Mouse (Mus musculus): ENCODE measurements around the gene Ap3m1.
A peak's percentile ranks its signal among the peaks of the same experiment; 100 is the strongest.

Ap3m1 gene

GRCm38 (mm10) chr14:21073981-21074380 lies 21.7 kb upstream of the Ap3m1 start:
- no peak for DNase-seq (ENCODE audit: low read depth, low spot score)

- DNase-seq (ENCODE audit: low read depth, low spot score), result no peak
These were observed 17.3 kb upstream of the Ap3m1 start for GRCm38 (mm10) chr14:21069594-21069993.

GRCm38 (mm10) chr14:21065490-21066162 lies 13.3 kb upstream of the Ap3m1 start:
- DNase-seq (ENCODE audit: low read depth, low spot score), result peak; percentile 72

GRCm38 (mm10) chr14:21064321-21064720 lies 12.0 kb upstream of the Ap3m1 start:
- no peak for DNase-seq (ENCODE audit: low read depth, low spot score)

GRCm38 (mm10) chr14:21062766-21063513 lies 10.6 kb upstream of the Ap3m1 start:
- no peak for DNase-seq (ENCODE audit: low read depth, low spot score)

GRCm38 (mm10) chr14:21058972-21059371 lies 6.7 kb upstream of the Ap3m1 start:
- no peak for DNase-seq (ENCODE audit: low read depth, low spot score)

GRCm38 (mm10) chr14:21053586-21053985 lies 1.3 kb upstream of the Ap3m1 start:
- DNase-seq (ENCODE audit: low read depth, low spot score), result no peak

- no peak for DNase-seq (ENCODE audit: low read depth, low spot score)
These were observed 843 bp upstream of the Ap3m1 start for GRCm38 (mm10) chr14:21053151-21053550.

- peak; percentile 81 for DNase-seq (ENCODE audit: low read depth, low spot score)
These were observed 448 bp upstream of the Ap3m1 start for GRCm38 (mm10) chr14:21052781-21053130.

- DNase-seq (ENCODE audit: low read depth, low spot score), result peak; percentile 34
These were observed 762 bp downstream of the Ap3m1 start for GRCm38 (mm10) chr14:21051380-21052111.

- no peak for DNase-seq (ENCODE audit: low read depth, low spot score)
These were observed 1.6 kb downstream of the Ap3m1 start for GRCm38 (mm10) chr14:21050734-21051133.

GRCm38 (mm10) chr14:21048879-21049278 lies 3.4 kb downstream of the Ap3m1 start:
- peak; percentile 45 for DNase-seq (ENCODE audit: low read depth, low spot score)

GRCm38 (mm10) chr14:21047840-21048239 lies 4.5 kb downstream of the Ap3m1 start:
- DNase-seq (ENCODE audit: low read depth, low spot score), result no peak

GRCm38 (mm10) chr14:21039623-21040022 lies 12.7 kb downstream of the Ap3m1 start:
- no peak for DNase-seq (ENCODE audit: low read depth, low spot score)

GRCm38 (mm10) chr14:21039077-21039476 lies 13.2 kb downstream of the Ap3m1 start:
- no peak for DNase-seq (ENCODE audit: low read depth, low spot score)

GRCm38 (mm10) chr14:21034791-21035190 lies 17.5 kb downstream of the Ap3m1 start:
- DNase-seq (ENCODE audit: low read depth, low spot score), result no peak

GRCm38 (mm10) chr14:21034271-21034670 lies 18.0 kb downstream of the Ap3m1 start:
- DNase-seq (ENCODE audit: low read depth, low spot score), result no peak

GRCm38 (mm10) chr14:21031783-21032511 lies 20.4 kb downstream of the Ap3m1 start:
- DNase-seq (ENCODE audit: low read depth, low spot score), result peak; percentile 66

GRCm38 (mm10) chr14:21029025-21029659 lies 23.2 kb downstream of the Ap3m1 start:
- peak; percentile 75 for DNase-seq (ENCODE audit: low read depth, low spot score)

GRCm38 (mm10) chr14:21027542-21027941 lies 24.8 kb downstream of the Ap3m1 start:
- DNase-seq (ENCODE audit: low read depth, low spot score), result no peak

GRCm38 (mm10) chr14:21020435-21020834 lies 31.9 kb downstream of the Ap3m1 start:
- no peak for DNase-seq (ENCODE audit: low read depth, low spot score)
